Mouse (Mus musculus) limb, embryonic 10.5 days (tissue): Measurements from ENCODE around the gene Adgrf4. TPM values are rescaled to one million over a fixed set of nuclear protein-coding genes. Genes with fewer than 3 reads are reported as not detected.

Experiments
- DNase-seq: peaks from one replicate; pipeline ENCODE4 v3.0.0-alpha.2; 2017; ENCODE audit warnings: low spot score
- H3K27ac ChIP-seq: fragments of 300-500 bp; sonication (generic); 2 replicates; pipeline ENCODE4 v1.5.1; 2016; ENCODE audit warnings: mild to moderate bottlenecking
- H3K27me3 ChIP-seq: fragments of 300-500 bp; sonication (generic); 2 replicates; pipeline ENCODE4 v1.6.1; 2016; ENCODE audit warnings: low read depth, mild to moderate bottlenecking; ENCODE audit not compliant: poor library complexity, severe bottlenecking
- H3K36me3 ChIP-seq: fragments of 300-500 bp; sonication (generic); 2 replicates; pipeline ENCODE4 v1.6.1; 2016; ENCODE audit warnings: mild to moderate bottlenecking, moderate library complexity
- H3K4me1 ChIP-seq: fragments of 300-500 bp; sonication (generic); 2 replicates; pipeline ENCODE4 v1.6.1; 2016
- H3K4me3 ChIP-seq: fragments of 300-500 bp; sonication (generic); 2 replicates; pipeline ENCODE4 v1.5.1; 2016; ENCODE audit warnings: mild to moderate bottlenecking, moderate library complexity
- H3K9me3 ChIP-seq: fragments of 300-500 bp; sonication (generic); replicated peaks from 2 replicates; pipeline ENCODE4 v1.6.1; 2016; ENCODE audit warnings: mild to moderate bottlenecking
- WGBS: fragments of 180-500 bp; shearing (Covaris S2); methylation state at CpG from one replicate; pipeline ENCODE4 v1.1.7; 2016; 5-methylcytosine and 5-hydroxymethylcytosine counted together
- polyA plus RNA-seq: library from polyadenylated mRNA; unstranded; fragments of >200 nt; fragmentation: Nextera tagmentation; extraction: Ambion mirVana; gene quantifications from 2 replicates; pipeline ENCODE4 v1.2.1, GENCODE M21; 2016

Adgrf4 gene
- polyA plus RNA-seq = not detected in 2 replicates

DNA sequence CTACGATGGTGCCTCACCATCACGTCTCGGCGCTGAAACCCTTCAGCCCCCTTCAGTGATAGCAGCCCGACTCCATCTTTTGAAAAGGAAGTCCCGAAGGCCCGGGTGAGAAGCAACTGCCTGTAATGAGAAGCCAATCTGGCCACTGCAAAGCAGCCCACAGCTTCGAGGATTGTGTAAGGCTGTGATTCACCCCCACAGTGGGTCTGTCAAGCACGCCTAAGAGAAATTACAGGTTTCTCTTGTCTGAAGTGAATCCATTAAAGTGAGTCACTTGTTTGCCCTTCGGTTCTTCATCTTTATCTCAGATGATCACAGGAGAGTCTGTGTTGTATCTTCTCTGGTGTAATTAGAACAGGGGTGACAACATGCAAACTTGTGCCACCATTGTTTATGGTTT, at the start of gene Adgrf4:
Gene Adgrf4, minus strand, starts transcription at position 149 of the 400 bp plus-strand sequence.
- no peaks in the 10 kb centered on the region for H3K4me1 ChIP-seq
- whole genome bisulfite sequencing = 91% methylated on average over 10 of the region's 10 CpGs
- no peak within 1 kb of the TSS for H3K27ac ChIP-seq
- H3K36me3 ChIP-seq = no peaks in the 10 kb centered on the region
- DNase-seq = no peak
- H3K9me3 ChIP-seq = no peaks in the 10 kb centered on the region
- no peak within 1 kb of the TSS for H3K4me3 ChIP-seq
- no peaks in the 10 kb centered on the region for H3K27me3 ChIP-seq

GRCm38 (mm10) chr17:42741801-42742217, 49.7 kb upstream of the Adgrf4 start, which contains the start of gene Adgrf2:
Adgrf2 (minus strand) TSS chr17:42742179.
- WGBS = 56% methylated on average over 7 of the region's 7 CpGs
- no peak within 1 kb of the TSS for H3K27ac ChIP-seq

DNA sequence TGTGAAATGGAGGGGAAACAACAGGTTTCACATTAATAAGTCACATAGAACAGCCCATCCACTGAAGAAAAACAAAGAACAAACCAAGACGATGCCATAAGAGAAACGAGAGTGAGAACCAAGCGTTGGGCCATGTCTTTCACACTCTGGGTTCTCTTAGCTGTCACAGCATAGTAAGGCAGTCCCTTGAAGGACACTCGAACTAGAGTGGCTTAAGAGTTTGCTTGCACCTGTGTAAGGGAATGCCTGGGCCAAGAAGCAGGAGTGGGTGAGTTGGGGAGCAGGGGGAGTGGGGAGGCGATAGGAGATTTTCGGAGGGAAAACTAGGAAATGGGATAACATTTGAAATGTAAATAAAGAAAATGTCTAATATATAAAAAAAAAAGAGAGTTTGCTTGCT, 46.7 kb upstream of the Adgrf4 start:
- no peaks in the 10 kb centered on the region for H3K27me3 ChIP-seq
- WGBS = 89% methylated on average over 6 of the region's 6 CpGs
- H3K4me3 ChIP-seq = no peak overlapping the region
- DNase-seq = no peak
- H3K9me3 ChIP-seq = no peaks in the 10 kb centered on the region
- no peak overlapping the region for H3K27ac ChIP-seq
- no peaks in the 10 kb centered on the region for H3K4me1 ChIP-seq
- H3K36me3 ChIP-seq = no peaks in the 10 kb centered on the region

More at GRCm38 (mm10) chr17:42741801-42742217, 49.7 kb upstream of the Adgrf4 start, which contains the start of gene Adgrf2:
- Histone ChIP-seq H3K27me3 (no peaks in the 10 kb centered on the region), H3K9me3 (no peaks in the 10 kb centered on the region), H3K4me1 (no peaks in the 10 kb centered on the region), H3K36me3 (no peaks in the 10 kb centered on the region), H3K4me3 (no peak within 1 kb of the TSS)
- no peak for DNase-seq

- H3K36me3 ChIP-seq = no peaks in the 10 kb centered on the region
- WGBS = 54% methylated on average over 3 of the region's 3 CpGs
- H3K4me3 ChIP-seq = no peak overlapping the region
- H3K4me1 ChIP-seq = no peaks in the 10 kb centered on the region
- no peaks in the 10 kb centered on the region for H3K9me3 ChIP-seq
- H3K27me3 ChIP-seq = no peaks in the 10 kb centered on the region
- H3K27ac ChIP-seq = no peak overlapping the region
- no peak for DNase-seq
These were observed 25.1 kb upstream of the Adgrf4 start for GRCm38 (mm10) chr17:42717161-42717560.

DNA sequence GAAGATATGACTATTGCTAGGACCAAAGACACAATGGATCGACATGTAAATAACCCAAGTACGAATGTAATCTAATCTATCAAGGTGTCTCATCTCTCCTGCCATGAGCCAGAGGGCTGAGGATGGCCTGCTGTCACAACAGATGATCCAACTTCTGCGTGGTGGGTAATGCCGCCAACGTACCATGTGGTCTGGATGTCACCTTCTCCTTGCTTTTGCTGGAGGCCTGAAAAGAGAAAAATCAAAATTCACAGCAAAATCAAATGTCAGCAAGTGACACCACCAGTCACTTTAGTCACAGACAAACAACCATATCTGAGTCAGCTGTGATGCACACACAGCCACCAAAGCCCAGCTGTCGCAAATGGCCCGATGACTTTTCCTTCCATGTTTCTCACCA, 22.9 kb upstream of the Adgrf4 start:
- H3K36me3 ChIP-seq = no peaks in the 10 kb centered on the region
- no peak for DNase-seq
- no peaks in the 10 kb centered on the region for H3K9me3 ChIP-seq
- H3K4me3 ChIP-seq = no peak overlapping the region
- 95% methylated on average over 7 of the region's 7 CpGs for WGBS
- no peaks in the 10 kb centered on the region for H3K27me3 ChIP-seq
- H3K27ac ChIP-seq = no peak overlapping the region
- H3K4me1 ChIP-seq = no peaks in the 10 kb centered on the region

GRCm38 (mm10) chr17:42710717-42711116, 18.6 kb upstream of the Adgrf4 start:
- Histone ChIP-seq H3K4me3 (no peak overlapping the region), H3K36me3 (no peaks in the 10 kb centered on the region), H3K27me3 (no peaks in the 10 kb centered on the region), H3K4me1 (no peaks in the 10 kb centered on the region), H3K9me3 (no peaks in the 10 kb centered on the region), H3K27ac (no peak overlapping the region)
- WGBS = 94% methylated on average over 7 of the region's 7 CpGs
- DNase-seq = no peak

GRCm38 (mm10) chr17:42705611-42706010, 13.5 kb upstream of the Adgrf4 start:
- no peaks in the 10 kb centered on the region for H3K9me3 ChIP-seq
- no peaks in the 10 kb centered on the region for H3K4me1 ChIP-seq
- no peak overlapping the region for H3K4me3 ChIP-seq
- WGBS = 84% methylated on average over 4 of the region's 4 CpGs
- no peaks in the 10 kb centered on the region for H3K36me3 ChIP-seq
- H3K27me3 ChIP-seq = no peaks in the 10 kb centered on the region
- DNase-seq = no peak
- no peak overlapping the region for H3K27ac ChIP-seq

- WGBS = 93% methylated on average over 9 of the region's 9 CpGs
- no peaks in the 10 kb centered on the region for H3K27me3 ChIP-seq
- H3K4me3 ChIP-seq = no peak overlapping the region
- no peak for DNase-seq
- H3K27ac ChIP-seq = no peak overlapping the region
- H3K9me3 ChIP-seq = no peaks in the 10 kb centered on the region
- H3K4me1 ChIP-seq = no peaks in the 10 kb centered on the region
- H3K36me3 ChIP-seq = no peaks in the 10 kb centered on the region
These were observed 10.1 kb upstream of the Adgrf4 start for GRCm38 (mm10) chr17:42702198-42702597.

DNA sequence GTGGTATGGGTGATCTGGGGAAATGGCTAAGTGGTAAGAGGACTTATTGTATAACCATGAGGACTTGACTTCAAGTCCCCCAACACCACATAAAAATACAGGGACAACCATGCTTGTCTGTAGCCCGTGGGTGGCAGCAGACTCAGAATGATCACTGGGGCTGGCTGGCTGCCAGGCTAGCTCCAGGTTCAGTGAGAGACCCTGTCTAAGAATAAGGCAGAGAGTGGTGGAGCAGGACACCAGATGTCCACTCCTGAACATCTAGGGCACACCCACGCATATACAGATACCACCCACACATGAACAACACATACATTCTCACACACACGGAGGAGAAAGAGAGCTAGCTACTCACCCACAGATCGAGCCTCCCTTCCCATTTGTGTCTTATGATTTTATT, 2.6 kb upstream of the Adgrf4 start:
- no peaks in the 10 kb centered on the region for H3K9me3 ChIP-seq
- 90% methylated on average over 4 of the region's 4 CpGs for WGBS
- no peak overlapping the region for H3K4me3 ChIP-seq
- H3K4me1 ChIP-seq = no peaks in the 10 kb centered on the region
- no peaks in the 10 kb centered on the region for H3K27me3 ChIP-seq
- no peak overlapping the region for H3K27ac ChIP-seq
- DNase-seq = no peak
- no peaks in the 10 kb centered on the region for H3K36me3 ChIP-seq

GRCm38 (mm10) chr17:42690531-42690930, 1.6 kb downstream of the Adgrf4 start:
- Histone ChIP-seq H3K9me3 (no peaks in the 10 kb centered on the region), H3K27me3 (no peaks in the 10 kb centered on the region), H3K4me1 (no peaks in the 10 kb centered on the region), H3K4me3 (no peak overlapping the region), H3K36me3 (no peaks in the 10 kb centered on the region), H3K27ac (no peak overlapping the region)
- WGBS = 89% methylated on average over 8 of the region's 8 CpGs
- no peak for DNase-seq

GRCm38 (mm10) chr17:42658634-42659422, 33.3 kb downstream of the Adgrf4 start:
- H3K27ac ChIP-seq = no peak overlapping the region

GRCm38 (mm10) chr17:42643416-42643815, 48.7 kb downstream of the Adgrf4 start:
- Histone ChIP-seq H3K36me3 (no peaks in the 10 kb centered on the region), H3K9me3 (no peaks in the 10 kb centered on the region), H3K4me1 (no peaks in the 10 kb centered on the region), H3K4me3 (no peak overlapping the region), H3K27me3 (no peaks in the 10 kb centered on the region), H3K27ac (no peak overlapping the region)
- no peak for DNase-seq
- 84% methylated on average over 3 of the region's 3 CpGs for WGBS

More at GRCm38 (mm10) chr17:42658634-42659422, 33.3 kb downstream of the Adgrf4 start:
- Histone ChIP-seq H3K27me3 (no peaks in the 10 kb centered on the region), H3K4me1 (no peaks in the 10 kb centered on the region), H3K9me3 (no peaks in the 10 kb centered on the region), H3K4me3 (no peak overlapping the region), H3K36me3 (no peaks in the 10 kb centered on the region)
- 30% methylated on average over 14 of the region's 14 CpGs for WGBS
- DNase-seq = peak; percentile 80

GRCm38 (mm10) chr17:42630206-42630605, 61.9 kb downstream of the Adgrf4 start:
- Histone ChIP-seq H3K27me3 (no peaks in the 10 kb centered on the region), H3K27ac (no peak overlapping the region), H3K4me1 (no peaks in the 10 kb centered on the region), H3K9me3 (no peaks in the 10 kb centered on the region), H3K36me3 (no peaks in the 10 kb centered on the region), H3K4me3 (no peak overlapping the region)
- WGBS = 94% methylated on average over 2 of the region's 2 CpGs
- no peak for DNase-seq
